Mouse (Mus musculus): Measurements from ENCODE around the gene Fbxo7.

DNA sequence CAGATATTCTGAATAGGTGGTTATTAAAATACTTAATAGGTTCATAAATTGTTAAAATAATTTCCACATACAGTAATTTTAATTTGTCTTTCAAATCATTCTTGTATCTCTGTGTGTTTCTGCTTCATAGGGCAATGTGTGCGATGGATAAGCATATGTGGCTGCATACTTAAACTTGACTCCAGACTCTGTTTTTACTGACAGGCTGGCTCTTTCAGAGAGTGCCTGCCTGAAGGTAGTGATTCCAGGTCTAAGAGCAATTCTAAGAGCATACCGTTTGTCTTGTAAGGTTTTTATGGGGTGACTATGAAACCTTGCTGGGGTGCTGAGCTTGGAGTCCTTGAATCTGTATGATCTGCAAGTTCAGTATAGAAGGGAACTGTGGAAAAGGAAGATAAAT, 4.1 kb downstream of the Fbxo7 start:
- TF ChIP-seq CTCF (IDR thresholded peaks at IDR 0.05; ENCODE audit: low read depth, low read length) (no peak), GATA1 (IDR thresholded peaks at IDR 0.05; ENCODE audit: borderline replicate concordance, low read length) (no peak)

All from G1E (cell line).